Mouse (Mus musculus): ENCODE results near the gene Bclaf3.
"Not testable (repeated sequence)": the region's sequence is repeated elsewhere in the genome, so short reads cannot be mapped to it uniquely, and the experiment has no call there.

Bclaf3 gene

DNA sequence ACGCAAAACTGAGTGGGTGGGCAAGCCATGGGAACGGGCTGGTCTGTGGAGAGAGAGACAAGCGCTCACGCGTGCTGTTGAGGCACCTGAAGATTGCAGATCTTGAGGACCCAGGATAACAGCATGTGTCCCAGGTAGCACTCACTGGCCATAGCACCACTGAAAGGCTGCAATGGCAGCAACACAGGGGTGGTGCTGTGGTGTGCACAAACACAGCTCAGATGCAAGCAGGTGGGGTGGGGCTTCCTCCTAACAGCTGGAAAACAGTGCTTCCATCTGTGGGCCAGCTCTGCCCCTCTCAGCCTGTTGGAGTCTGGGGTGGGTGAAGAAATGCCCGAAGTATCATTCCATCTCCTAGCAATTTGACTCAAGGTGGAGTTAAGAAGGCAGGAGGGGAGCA is at the start of gene Bclaf3:
Gene Bclaf3 (plus strand): TSS at position 301 of the 400 bp plus-strand sequence.
- no peak for DNase-seq (ENCODE audit: low read depth, low spot score)

DNA sequence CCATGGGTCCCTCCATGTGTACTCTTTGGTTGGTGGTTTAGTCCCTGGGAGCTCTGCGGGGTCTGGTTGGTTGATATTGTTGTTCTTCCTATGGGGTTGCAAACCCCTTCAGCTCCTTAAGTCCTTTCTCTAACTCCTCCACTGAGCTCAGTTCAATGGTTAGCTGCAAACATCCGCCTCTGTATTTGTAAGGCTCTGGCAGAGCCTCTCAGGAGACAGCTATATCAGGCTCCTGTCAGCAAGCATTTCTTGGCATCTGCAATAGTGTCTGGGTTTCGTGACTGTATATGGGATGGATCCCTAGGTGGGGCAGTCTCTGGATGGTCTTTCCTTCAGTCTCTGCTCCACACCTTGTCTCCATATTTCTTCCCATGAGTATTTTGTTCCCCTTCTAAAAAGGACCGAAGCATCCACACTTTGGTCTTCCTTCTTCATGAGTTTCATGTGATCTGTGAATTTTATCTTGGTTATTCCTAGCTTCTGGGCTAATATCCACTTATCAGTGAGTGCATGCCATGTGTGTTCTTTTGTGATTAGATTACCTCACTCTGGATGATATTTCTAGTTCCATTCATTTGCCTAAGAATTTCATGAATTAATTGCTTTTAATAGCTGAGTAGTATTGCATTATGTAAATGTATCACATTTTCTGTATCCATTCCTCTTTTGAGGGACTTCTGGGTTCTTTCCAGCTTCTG is 48.1 kb upstream of the Bclaf3 start:
- not testable (repeated sequence) for DNase-seq (ENCODE audit: low read depth, low spot score)

GRCm38 (mm10) chrX:159484247-159484646 is 42.2 kb upstream of the Bclaf3 start:
- no peak for DNase-seq (ENCODE audit: low read depth, low spot score)

GRCm38 (mm10) chrX:159503181-159503580 is 23.3 kb upstream of the Bclaf3 start:
- no peak for DNase-seq (ENCODE audit: low read depth, low spot score)

DNA sequence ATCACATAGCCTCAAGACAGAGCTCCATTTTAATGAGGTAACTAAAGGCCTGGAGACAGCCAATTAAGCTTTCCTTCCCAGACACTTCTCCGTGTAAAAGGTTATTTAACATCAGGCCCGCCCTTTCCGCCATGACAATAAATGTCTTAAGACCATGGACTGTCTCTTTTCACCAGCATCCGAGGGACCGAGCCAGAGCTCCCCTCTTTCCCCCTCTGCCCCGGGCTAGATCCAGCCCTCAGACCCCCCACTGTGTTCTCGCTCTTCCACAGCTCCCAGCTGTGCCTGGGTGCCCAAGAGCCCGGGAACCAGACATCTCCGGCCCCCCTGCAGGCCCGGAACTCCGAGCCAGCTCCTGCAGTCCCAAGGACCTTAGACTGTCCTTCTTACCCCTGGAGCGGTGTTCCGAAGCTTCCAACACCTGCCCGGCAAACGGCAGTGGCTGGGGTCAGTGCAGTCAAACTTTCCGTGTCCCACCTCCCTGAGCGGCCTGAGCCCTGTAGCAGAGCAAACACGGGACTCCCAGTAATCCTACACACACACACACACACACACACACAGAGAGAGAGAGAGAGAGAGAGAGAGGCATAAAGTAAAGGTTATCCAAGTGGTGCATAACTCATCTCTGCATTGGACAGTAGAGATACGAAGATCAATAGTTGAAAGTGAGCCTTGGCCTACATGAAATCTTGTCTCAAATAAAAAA is 18.0 kb upstream of the Bclaf3 start:
- DNase-seq (ENCODE audit: low read depth, low spot score), result no peak

GRCm38 (mm10) chrX:159509042-159509441 is 17.4 kb upstream of the Bclaf3 start:
- DNase-seq (ENCODE audit: low read depth, low spot score), result no peak

GRCm38 (mm10) chrX:159509847-159510715 is 16.4 kb upstream of the Bclaf3 start:
- no peak for DNase-seq (ENCODE audit: low read depth, low spot score)

- DNase-seq (ENCODE audit: low read depth, low spot score), result no peak
These were observed 15.8 kb upstream of the Bclaf3 start for GRCm38 (mm10) chrX:159510716-159511051.

DNA sequence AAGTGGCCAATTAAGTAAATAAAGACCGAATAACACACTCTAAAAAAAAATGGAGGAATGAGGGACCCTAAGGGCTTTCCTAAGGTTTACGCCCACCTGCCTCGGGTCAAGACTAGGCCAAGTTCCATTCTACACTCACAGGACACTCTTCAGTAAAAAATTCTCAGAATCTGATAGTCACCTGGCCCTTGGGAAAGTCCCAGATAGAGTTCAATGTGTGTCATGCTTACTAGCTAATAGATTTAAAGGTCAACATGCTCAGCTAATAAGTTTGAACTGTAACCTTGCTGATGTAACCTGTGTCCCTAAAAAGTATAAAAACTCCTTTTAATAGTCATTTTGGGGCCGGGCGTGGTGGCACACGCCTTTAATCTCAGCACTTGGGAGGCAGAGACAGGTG is 10.9 kb upstream of the Bclaf3 start:
- DNase-seq (ENCODE audit: low read depth, low spot score), result no peak

DNA sequence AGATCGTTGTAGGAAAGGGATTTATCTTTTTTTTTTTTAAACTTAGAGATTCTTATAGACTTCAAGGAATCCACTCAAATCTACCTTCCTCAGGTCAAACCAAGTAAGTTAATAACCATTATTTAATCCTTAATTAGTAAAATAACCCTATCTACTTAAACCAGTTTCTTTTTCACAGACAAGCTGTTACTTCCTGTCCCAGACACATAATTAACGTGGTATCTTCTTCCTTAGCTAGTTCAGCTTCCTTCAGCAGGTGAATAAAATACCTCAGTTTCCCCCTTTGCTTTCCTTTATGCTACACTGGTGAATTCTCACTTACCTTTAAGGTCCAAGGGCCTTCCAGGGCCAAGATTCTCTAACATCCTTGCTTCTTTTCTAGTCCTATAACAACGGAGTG is 4.7 kb upstream of the Bclaf3 start:
- DNase-seq (ENCODE audit: low read depth, low spot score), result no peak

- DNase-seq (ENCODE audit: low read depth, low spot score), result no peak
These were observed 3.8 kb upstream of the Bclaf3 start for GRCm38 (mm10) chrX:159522651-159523050.

DNA sequence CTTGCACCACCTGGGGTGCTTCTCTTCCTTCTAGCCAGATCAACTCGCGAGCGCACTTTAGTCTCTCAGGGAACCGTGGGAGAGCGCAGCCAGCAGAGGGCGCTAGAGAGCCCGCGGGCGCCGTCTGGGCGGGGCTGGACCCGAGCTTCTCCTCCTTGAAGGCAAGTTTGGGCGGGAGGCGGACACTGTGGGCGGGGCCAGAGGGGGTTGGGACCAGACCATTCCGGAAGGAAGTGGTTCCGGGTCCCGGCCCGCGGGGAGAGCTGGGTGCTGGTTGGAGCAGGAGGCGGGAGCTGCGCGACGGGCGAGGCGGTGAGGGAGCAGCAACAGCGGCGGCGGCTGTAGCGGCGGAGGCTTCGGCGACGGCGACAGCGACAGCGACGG is 5.9 kb downstream of the Bclaf3 start:
- DNase-seq (ENCODE audit: low read depth, low spot score), result peak; percentile 92

DNA sequence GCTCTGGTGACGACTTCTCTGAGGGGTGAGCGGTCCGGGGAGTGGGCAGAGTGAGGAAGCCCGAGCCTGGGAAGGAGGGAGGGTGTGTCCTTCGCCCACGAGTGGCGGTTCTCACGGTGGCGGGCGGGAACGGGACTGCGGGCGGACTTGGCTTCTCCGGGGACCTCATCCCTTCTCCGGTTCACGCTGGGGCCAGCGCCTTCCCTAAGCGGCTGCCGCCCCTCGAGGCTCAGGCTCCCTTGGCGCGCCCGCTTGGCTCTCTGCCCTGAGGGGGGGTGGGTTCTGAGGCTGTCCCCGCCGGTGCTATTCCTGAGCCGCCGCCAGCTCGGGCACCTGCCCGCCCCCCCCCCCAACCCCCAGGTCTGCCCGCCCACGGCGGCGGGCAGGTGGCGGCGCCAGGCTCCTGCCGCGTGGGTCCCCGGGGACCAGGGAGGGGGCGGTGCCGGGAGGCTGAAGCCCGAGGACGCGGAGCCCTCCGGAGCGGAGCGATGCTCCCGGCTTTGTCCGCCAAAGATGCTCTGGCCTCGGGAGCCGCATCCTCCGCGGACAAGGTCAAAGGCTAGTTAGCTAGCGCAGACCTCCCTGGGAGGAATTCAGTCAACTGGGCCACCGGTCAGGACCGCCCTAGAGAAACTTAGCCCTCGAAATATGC is 6.4 kb downstream of the Bclaf3 start:
- peak; percentile 4 for DNase-seq (ENCODE audit: low read depth, low spot score)

GRCm38 (mm10) chrX:159541936-159542335 is 15.4 kb downstream of the Bclaf3 start:
- no peak for DNase-seq (ENCODE audit: low read depth, low spot score)

- DNase-seq (ENCODE audit: low read depth, low spot score), result no peak
These were observed 20.6 kb downstream of the Bclaf3 start for GRCm38 (mm10) chrX:159547093-159547492.

DNA sequence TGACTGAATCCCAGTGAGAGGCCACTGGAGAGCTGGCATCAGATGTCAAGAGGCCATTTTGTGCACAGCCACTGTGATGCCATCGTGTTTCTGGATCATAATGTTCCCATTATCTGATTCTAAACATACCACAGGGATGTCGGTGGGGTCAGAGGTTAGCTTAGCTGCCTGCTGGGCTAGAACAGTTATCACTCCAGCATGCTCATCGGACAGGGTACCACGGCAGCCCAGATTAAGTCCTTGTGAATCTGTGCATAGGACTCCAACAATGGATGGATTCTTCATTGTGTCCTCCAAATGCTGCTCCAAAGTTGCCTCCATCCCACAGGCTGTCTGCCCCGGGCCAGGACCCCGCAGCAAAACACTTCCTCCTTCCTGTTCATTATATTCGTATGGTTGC is 58.2 kb downstream of the Bclaf3 start:
- DNase-seq (ENCODE audit: low read depth, low spot score), result not testable (repeated sequence)

DNA sequence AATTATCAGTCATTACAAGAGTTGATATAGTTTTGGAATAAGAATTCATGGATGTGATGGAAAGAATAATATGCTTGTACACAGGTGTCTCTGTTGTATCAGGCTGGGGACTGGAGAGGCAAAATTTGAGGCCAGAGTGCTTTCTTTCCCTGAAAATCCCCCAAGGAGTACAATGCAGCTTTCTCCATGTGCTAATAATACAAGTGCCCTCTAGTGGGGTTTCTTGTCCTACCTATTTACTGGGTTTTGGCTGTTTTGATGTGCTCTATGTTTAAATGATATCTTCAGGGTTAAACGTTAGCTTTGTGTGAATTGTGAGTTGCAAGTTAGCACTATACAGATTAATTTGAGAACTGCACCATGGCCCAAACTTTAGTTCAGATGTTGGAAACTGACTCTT is 65.1 kb downstream of the Bclaf3 start:
- DNase-seq (ENCODE audit: low read depth, low spot score), result no peak

DNA sequence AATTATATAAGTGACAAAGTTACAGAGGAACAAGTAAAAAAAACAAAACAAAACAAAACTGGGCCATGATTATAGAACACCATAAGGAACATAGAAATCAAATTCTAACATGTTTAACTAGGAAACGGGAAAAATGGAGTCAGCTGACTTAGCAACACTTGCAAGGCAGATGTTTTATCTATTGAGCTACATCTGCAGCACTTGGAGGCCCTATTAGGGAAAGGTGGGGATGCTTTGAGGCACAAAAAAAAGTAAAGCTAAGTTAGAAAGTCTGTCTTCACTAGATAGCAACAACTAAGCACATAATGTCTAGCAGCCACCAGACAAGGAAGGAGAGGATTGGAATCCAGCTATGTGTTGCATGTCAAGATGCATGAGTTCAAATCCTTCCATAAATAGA is 71.0 kb downstream of the Bclaf3 start:
- DNase-seq (ENCODE audit: low read depth, low spot score), result no peak

DNA sequence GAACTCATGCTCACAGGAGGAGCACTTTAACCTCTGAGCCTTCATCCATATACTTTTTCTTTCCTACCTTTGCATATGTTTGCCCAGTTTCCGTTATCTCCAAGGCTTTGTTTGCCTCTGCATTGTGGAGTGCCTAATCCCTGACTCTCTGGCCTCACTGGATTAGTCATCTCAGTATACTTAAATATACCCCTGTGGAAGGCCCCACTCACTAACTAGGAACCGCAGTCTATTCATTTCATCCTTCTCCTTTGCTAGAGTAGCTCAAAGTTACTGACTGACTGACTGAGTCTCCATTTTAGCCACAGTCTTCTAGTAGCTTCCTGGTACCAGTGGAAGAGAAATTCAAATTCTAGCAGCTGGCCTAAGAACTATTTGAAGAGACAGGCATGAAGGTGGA is 78.3 kb downstream of the Bclaf3 start:
- DNase-seq (ENCODE audit: low read depth, low spot score), result no peak

- DNase-seq (ENCODE audit: low read depth, low spot score), result no peak
These were observed 80.4 kb downstream of the Bclaf3 start for GRCm38 (mm10) chrX:159606936-159607335.

DNA sequence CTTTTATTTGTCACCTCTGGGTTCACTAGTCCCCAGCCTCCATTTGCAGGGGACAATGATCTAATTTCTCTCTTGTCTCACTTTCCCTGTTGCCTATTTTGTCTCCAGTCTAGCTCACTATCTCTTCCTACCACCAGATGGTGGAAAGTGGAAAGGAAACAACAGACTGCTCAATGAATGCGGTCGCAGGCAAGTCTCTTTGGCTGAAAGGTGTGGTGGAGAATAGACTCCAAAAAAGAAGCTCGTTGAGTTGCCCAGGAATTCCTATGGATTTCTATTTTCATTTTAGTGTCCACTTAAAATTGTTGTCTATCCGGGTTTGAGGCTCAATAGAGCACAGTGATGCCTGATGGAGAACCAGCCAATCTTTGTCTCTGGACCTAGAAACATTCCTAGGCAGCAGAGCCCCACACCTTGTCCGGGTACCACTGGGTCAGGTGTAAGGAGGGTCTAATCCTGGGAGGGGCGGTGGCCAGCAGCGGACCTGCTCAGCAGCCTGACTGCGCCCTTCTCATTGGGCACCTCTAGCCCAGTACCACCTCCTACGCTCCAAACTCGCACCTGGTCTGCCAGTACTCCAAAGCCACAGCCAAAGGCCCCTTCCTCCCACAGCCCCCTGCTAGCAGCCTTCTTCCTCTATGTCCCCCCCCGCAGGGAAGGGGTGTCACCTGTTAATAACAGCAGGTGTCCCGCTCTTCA is 99.9 kb downstream of the Bclaf3 start:
- no peak for DNase-seq (ENCODE audit: low read depth, low spot score)
